Mouse (Mus musculus): ENCODE measurements around the gene Tmem143.
"Not testable (repeated sequence)": the region's sequence is repeated elsewhere in the genome, so short reads cannot be mapped to it uniquely, and the experiment has no call there.

Tmem143 gene

DNA sequence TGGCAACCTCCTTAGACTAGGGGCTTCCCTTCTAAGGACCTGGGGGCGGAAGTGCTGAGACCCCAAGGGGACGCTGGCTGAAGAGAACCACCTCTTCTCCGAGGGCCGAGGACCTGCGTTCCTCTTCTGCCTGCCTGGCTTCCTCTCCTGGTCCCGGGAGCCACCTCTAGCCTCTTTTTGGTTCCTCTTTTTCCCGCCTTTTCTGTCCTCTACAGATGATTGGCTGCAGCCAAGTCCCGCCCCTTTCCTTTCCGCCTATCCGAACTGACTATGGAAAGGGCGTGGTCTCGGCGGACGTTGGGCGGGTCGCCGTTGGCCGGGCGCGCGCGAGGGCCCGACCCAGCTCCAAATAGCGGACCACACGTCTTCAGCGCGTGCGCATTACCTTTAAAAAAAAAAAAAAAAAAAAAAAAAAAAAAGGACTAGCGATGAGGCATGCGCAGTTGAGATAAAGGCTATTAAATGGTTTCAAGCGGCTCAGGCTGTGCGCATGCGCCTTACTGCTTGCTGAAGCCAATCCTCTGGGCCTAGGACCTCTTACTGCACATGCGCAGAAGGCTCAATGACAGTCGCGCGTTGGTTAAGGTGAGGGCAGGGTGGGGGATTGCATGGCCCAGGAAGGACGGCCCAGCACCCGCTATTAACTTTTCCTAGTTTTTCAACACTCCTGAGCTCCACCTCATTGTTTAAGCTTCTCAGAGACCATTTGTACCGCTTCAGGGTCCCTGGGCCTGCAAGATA is at the start of gene Tmem143, which contains the start of gene Syngr4:
TSS of gene Tmem143 (plus strand) at position 425 of the 741 bp plus-strand sequence.
TSS of gene Syngr4 (minus strand) at position 198 of the 741 bp plus-strand sequence.
- DNase-seq: peak; percentile 99

DNA sequence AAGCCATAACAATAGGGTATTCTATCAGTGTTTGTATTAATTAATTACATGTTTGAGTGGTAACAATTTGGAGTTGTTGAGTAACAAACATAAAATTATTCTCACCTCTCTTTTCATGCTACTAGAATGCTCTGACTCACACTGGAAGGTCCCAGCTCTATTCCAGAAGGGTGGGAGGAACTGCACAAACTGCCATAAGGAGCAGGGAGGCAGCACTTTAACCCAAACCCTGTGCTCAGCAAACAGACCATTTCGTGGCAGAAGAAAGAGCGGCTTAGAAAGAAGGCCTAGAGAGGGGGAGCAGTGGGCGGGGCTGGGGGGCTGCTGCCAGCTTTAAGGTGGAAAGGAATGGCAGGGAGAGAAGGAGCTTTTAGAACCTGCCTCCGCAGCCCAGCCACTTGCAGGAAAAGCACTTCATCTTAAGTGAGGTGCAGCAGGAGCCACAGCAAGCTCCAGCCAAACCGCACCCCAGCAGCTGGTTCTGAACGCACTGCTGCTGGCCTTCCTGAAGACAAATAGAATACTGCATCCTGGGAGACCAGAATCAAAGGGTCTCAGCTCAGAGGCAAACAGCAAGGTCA is 48.2 kb upstream of the Tmem143 start:
- DNase-seq: no peak

DNA sequence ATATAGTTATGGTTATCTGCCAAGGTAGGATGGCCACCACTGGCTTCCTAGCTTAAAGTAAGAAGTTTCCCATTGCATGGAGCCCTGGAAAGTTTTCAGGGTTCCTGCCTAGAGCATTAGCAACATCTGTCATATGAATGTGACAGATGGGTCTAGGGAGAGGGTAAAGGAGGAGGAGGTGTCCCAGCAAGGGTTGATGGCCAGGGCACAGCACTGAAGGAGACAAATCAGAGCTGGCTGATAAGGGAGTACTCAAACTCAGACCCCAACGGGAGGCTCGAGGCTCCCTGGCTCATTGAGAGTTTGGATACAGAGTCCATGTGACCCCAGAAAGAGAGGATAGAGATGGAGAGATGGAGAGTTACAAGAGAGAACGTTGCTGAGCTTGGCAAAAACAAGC is 46.1 kb upstream of the Tmem143 start:
- no peak for DNase-seq

DNA sequence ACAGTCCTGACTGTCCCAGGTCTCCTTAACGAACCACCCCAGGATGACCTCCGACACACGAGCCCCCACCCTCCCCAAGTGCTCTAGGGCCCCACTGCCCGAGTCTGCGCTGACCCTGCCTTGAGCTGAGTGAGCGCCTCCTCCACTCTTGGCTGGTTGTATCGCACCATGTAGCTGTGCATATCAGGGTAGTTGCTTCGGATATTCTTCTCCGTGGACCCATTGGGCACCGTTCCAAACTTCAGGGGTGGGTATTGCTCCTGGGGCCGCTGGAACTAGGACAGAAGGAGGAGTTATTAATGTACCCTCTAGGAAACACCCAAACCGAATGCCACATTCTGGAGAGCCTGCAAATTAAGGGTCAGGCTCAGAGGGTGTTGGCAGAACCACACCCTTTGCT is 43.7 kb upstream of the Tmem143 start:
- no peak for DNase-seq

DNA sequence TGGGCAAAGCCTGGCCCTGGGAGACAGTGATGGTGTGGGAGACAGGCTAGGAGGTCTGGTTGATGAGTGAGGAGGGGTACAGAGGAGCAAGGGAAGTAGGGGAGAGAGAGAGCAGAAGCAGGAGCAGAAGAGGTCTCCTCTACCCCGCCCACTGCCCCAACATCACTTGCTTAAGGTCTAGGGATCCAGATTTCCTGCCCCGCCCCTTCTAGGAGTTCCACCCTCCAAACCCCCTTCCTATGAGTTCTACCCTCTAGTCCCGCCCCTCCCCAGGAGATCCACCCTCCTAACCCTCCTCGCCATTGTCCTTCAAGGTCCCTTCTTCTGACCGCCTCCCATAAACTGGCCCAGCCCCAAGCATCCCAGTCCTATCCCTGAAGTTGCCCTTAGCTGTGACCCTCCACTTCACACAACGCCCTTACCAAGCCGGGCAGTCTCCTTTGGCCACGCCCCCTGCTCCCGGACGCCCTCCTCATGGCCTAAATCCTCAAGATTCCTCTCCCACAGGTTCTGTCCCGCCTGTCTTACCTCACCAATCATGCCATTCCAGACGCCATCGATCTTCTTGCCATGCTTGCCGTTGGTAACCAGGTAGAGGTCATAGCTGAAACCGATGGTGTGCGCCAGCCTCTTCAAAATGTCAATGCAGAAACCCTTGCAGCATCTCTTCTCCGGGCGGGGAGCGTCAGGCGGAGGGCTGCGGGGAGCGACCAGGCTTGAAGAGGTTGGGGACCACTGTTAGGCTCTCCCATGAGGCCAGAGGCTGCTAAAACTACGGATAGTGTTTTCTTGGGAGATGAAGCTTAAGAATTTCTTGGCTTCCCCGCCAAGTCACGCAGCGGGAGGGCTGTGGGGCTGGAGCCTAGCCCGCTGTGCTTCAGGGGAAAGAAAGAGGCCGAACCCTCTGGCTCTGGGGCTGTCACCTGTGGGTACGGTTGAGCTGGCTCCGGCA is 39.5 kb upstream of the Tmem143 start:
- DNase-seq: peak; percentile 51

DNA sequence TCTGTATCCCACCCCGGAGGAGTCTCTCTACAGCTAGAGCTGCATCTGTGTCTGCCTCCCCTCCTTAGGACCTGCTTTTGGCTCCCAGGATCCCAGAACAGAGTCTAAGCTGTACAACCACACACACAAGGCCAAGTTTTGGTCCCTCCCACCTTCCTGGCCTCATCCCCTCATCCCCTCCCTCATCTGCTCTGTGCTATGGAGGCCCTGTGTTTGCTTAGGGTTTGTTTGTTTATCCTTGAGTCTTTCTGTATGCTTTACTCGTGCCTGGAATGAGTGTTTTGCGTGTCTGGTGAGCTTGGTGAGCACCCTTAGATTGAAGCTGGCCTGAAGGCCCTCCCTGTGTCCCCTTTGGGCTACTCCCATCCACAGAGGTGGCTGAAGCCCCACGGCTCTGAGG is 37.7 kb upstream of the Tmem143 start:
- DNase-seq: no peak

DNA sequence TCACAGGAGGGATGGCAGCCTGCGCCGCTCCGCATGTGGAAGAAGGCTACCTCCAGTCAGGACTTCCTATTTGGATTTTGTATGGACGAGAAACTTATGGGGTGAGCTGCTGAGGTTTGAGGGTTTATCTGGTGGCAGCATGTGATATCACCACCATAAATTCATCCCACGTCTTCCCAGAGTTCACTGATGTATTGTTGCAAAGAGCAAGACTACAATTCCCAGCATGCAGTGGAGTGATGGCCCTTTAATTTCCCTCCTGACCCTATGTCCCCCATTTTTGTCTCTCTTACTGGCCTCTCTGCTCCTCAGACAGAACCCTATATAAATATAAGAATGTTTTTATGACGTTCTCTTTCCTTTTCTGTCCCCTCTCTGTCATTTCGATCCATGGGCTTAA is 33.9 kb upstream of the Tmem143 start:
- DNase-seq: no peak

DNA sequence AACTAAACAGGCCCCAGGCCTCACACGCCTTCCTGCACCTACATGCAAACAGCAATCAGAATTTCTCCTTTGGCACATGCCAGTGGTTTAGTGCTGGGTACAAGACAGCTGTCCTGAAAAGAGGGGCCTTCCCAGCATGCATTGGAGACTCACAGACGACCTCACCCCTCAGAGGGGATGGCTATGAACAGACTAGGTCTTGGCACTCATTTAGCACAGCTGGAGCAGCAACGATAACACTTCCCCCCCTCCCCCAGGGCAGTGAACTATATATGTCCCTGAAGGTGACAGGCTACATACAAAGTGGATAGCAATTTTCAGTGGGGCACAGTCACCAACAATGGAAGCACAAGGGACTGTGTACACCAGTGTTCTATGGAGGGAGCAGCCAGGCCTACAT is 32.3 kb upstream of the Tmem143 start:
- DNase-seq: no peak

DNA sequence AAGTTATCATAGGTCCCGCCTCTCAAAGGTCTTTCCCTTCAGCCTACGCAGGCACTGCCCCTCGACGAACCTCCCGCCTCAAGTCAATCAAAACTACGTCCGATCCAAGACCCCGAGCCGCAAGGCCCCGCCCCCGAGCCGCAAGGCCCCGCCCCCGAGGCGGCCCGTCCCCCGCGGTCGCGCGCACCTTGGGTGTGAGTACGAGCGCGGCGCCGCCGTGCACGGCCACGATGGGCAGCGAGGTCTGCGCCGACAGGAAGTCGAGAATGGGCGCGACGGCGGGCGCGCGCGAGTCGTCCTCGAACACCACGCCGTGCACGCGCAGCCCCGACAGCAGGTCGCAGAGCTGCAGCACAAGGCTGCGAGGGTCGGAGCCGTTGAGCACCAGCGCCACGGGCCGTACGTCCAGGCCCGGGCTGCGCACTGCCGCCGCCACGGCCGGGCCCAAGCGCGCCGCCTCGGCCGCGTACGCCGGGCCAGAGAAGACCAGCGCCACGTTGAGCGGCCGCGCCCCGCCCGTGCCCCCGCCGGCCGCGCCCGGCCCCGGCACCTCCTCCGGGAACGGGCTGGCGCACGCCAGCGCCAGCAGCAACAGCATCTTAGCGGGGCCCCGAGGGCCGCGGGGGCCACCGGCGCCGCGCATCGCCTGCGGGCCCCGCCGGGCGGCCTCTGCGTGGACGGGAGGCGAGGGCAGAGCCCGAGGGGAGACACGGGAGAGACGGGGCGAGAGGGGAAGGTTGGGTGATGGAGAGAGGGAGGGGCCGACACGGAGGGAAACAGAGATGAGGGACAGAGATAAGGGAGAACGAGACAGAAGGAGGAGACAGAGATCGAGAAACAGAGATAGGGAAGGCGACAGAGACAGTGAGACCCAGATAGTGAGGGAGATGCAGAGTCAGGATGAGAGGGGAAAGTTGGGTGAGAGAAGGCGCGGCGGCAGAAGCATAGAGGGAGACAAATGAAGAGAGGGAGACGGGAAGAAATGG is 30.5 kb upstream of the Tmem143 start:
- peak; percentile 96 for DNase-seq

DNA sequence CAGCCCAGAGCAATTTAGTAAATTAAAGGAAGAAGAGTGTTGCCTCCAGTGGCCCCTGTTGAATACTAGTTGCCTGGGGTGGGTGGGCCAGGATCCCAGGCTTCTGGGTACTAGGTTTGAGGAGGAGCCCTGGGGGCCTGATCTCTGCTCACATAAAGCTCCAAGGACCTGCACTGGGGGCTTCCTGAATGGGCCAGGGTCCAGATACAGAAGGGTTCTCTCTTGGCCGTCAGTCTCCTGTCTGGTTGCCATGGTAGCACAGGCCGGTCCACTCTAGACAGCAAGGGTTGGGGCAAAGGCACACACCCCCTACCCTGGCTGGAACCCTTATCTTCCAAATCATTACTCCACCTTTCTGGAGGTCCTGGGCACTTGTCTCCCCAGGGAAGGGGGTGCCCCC is 28.9 kb upstream of the Tmem143 start:
- DNase-seq: no peak

DNA sequence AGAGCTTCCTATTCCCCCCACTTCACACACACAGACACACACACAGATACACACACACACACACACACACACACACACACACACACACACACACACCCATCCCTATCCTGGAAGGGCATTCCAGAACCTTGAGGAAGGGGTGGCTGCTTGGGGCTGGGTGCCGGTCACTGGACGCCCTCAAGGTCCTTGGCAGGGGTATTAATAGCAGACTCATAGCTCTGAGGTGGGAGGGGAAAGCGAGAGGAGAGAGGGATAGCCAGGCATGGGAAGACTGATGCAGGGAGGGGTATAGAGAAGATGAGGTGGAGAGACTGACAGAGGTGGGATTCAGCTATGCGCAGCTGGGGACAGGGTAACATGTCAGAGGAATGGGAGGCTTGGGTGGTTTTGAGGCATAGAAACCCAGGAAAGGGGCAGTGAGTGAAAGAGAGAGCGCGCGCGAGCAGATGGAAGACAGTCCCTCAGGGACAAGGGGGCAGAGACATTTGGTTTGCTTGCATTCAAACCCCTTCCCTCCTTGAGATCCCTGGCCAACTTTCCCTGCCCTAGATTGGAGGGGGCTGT is 27.6 kb upstream of the Tmem143 start:
- DNase-seq: no peak

DNA sequence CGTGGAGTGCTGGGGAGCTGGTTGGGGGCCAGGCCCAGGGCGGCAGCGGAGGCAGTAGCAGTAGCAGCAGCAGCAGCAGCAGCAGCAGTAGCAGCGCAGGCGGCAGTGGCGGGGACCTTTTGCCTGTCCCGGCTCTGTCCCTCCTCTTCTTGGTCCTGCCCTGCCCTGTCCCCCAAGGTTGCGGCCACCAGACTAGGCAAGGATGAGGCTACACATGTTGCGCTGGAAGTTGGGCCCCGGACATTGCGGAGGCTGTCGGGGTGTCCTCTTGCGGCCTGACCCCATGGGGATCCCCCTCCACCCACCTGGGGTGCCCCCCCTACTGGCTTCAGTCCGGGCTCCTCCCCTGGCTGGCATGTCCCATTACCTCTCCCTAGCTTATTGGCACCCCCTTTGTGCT is 27.0 kb upstream of the Tmem143 start:
- no peak for DNase-seq

DNA sequence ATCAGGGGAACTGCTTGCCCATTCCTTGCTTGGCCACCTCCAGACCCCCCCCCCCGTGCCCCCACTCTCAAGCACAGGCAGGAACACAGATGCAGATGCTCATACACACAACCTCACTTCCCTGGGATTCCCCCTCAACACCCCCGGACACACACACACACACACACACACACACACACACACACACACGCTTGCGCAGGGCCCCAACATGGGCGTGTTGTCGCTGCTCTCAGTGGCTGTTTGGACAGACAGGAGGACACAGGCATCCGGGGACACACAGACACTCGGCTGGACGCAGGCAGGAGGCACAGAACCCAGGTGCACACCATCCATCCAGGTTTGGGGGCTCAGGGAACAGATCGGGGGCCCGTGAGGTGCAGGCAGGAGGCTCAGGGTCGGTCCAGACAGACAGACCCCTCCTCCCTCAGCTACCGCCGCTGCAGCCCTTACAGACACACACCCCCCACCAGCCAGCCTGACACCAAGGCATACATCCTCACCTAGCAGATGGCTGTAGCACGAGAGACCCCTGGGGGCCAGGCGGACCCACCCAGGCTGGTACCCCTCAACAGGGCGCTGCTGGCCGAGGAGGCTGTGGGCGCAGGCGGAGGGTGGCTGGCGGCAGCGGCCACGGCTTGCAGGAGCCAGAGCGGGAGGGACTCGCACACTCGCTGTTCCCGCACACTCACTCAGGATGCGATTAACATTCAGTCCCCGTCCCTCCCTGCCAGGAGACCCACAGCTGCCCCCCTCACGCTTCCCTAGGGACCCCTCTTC is 26.3 kb upstream of the Tmem143 start:
- DNase-seq: no peak

DNA sequence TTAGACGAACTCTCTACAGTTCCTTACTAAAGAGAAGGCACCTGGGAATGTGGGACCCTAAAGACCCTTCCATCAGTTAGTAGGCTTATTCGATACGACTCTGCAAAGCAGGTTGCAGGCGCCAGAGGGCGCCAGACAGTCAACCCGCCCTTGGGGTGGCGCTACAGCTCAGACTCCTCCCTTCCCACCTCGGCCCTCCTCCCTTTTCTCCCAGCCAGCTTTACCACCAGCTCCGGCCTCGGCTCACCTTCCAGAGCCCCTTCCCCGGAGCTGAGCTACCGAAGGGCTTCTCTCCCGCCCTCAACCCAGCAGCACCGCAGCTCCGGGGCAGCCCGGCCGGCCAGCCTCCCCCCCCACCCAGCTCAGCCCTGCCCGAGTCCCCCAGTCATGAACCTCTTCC is 24.1 kb upstream of the Tmem143 start, which contains the start of gene Kdelr1:
TSS of gene Kdelr1 (plus strand) at position 149 of the 400 bp plus-strand sequence.
- DNase-seq: peak; percentile 93

DNA sequence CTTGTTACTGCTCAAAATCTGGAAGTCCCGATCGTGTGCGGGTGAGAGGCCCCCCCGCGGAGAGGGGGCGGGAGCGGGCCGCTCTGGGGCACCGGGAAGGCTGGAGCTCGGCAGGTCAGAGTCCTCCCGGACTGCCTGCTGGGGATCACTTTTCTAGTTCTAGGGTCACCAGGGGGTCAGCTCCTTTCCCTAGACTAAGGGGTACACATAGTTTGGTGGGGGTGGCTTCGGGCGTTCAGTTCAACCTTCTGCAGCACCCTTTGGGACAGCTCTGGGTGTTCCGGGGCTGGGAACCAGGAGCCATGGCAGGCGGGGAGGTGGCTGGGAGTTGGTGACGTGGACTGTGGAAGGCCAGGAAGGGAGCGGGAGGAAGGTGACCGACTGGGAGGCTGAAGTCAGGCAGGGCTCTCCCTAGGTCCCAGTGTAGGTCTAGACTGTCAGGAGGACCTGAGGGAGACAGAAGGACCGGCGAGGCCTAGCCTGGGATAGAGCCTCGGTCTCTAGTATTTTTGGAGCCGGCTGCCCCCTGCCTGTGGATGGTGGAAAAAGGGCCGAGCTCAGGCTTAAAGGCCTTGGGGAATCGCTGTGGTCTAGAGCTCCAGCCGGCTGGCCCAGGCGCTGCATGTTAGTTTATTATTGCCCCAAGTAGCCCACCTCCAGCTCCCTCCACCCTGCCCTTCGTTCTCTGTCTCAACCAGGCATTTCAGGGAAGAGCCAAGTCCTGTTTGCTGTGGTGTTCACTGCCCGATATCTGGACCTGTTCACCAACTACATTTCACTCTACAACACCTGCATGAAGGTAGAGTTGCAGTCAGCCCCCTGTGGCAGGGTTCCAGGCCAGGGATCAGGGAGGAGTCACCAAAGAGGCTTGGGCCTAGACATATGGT is 23.4 kb upstream of the Tmem143 start:
- DNase-seq: peak; percentile 69

DNA sequence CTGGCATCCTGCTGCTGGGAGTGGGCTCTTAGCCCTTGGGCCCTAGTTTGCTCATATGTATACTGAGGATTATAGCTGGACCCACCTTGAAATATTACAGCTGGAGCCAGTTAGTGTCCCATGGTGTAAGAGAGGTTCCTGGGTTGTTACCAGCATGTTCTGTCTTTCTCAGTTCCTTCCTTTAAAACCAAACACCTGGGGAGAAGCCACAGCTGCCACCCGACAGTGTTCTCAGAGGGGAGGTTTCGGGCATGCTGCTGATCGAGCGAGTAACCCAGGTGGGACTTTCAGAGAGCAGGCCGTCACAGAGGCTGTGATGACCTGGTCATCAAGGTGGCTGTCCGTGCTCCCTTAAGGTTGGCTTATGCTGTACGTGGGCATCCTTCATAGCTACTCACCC is 19.8 kb upstream of the Tmem143 start:
- no peak for DNase-seq

DNA sequence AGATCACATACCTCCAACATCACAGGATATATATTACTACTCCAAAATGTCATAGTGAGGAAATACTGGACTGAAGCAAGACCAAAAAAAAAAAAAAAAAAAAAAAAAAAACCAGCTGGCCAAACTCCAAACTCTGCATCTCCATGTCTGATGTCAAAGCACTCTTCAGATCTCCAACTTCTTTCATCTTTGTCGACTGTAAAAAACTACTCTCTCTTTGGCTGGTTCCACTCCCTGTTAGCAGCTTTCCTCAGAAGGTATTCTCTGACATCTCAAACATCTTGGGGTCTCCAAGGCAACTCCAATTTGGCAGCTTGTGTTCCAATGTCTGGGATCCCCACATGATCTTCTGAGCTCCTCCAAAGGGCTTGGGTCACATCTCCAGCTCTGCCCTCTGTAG is 18.5 kb upstream of the Tmem143 start, which contains the start of gene Grin2d:
TSS of gene Grin2d (minus strand) at position 101 of the 400 bp plus-strand sequence.
- not testable (repeated sequence) for DNase-seq

DNA sequence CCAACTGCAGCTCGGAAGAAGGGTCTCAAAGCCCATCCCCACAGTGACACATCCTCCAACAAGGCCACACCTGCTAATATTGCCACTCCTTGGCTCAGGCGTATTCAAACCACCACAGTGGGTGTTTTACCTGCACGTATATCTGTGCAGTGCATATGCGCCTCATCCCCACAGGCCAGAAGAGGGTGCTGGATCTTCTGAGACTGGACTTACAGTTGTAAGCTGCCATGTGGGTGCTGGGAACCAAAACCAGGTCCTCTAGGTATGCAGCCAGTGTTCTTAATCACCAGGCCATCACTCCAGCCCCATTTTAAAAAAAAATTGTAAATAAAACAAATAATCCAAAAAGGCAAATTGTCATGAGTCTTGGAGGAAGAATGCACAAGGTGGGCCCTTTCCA is 16.2 kb upstream of the Tmem143 start:
- DNase-seq: no peak

DNA sequence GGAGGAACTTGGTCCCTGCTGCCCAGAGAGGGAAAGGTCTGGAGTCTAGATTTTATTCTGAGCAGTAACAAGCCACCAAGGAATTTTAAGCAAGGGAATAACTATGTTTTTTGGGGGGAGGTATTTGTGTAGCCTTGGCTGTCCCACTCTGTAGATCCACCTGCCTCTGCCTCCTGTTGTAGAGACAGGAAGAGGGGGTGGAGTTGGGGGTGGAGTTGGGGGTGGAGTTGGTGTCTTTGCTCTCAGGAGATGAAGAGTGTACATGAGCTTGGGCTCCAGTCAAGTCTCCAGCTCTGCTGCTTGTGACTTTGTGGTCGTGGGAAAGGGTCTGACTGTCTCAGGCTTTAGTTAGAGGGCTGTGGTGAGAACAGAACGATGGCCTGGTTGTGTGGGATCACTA is 15.7 kb upstream of the Tmem143 start:
- DNase-seq: no peak

DNA sequence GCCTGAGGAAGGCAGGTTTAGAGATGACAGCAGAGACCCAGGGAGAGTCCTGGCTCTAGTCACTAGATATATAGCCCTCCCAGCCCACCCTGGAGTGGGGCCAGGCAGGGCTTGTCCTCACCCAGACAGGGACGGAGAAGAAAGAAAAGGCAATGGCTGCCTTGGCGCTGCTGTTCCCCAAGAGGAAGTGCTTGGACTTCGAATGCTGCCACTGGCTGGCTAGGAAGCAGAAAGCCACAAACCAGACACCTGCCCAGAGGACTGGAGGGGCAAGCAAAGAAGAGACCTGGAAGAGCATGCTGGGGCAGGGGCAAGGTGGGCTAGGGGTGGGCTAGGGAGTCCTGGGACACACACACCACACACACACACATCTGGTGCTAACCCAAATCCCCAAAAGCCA is 9.5 kb upstream of the Tmem143 start:
- no peak for DNase-seq
